Mouse (Mus musculus) spleen, postnatal 14 days (tissue): ENCODE measurements around the gene Rgs19.
A peak's percentile ranks its signal among the peaks of the same experiment; 100 is the strongest.

Experiments used
- DNase-seq, 2 experiments: peaks; one replicate each; pipeline ENCODE4 v3.0.0; 2021 to 2022; ENCODE audit warnings: low spot score in 2 of 2

Gene Rgs19

GRCm38 (mm10) chr2:181683381-181683780 is 10.4 kb downstream of the Rgs19 start:
- no peak for DNase-seq

- no peak for DNase-seq
Observed at GRCm38 (mm10) chr2:181681978-181682377, 11.8 kb downstream of the Rgs19 start.

GRCm38 (mm10) chr2:181680716-181681117 is 13.1 kb downstream of the Rgs19 start:
- DNase-seq = no peak

- peak; percentile 37 to 49 for DNase-seq
Observed at GRCm38 (mm10) chr2:181679951-181680715, 13.6 kb downstream of the Rgs19 start, which contains the start of gene Tcea2. TSS of gene Tcea2 (plus strand) at chr2:181680310.

- DNase-seq = peak in 1 of 2 experiments; percentile 54
Observed at GRCm38 (mm10) chr2:181678780-181679179, 15.0 kb downstream of the Rgs19 start.

- DNase-seq = no peak
Observed at GRCm38 (mm10) chr2:181677755-181678098, 16.1 kb downstream of the Rgs19 start.

- DNase-seq = no peak
Observed at GRCm38 (mm10) chr2:181677096-181677754, 16.6 kb downstream of the Rgs19 start.

GRCm38 (mm10) chr2:181676424-181676823 is 17.4 kb downstream of the Rgs19 start:
- no peak for DNase-seq

GRCm38 (mm10) chr2:181675454-181675853 is 18.3 kb downstream of the Rgs19 start:
- DNase-seq = no peak

GRCm38 (mm10) chr2:181674934-181675333 is 18.8 kb downstream of the Rgs19 start:
- no peak for DNase-seq

- no peak for DNase-seq
Observed at GRCm38 (mm10) chr2:181673501-181673900, 20.3 kb downstream of the Rgs19 start.

GRCm38 (mm10) chr2:181671984-181672383 is 21.8 kb downstream of the Rgs19 start:
- DNase-seq = no peak

- no peak for DNase-seq
Observed at GRCm38 (mm10) chr2:181671326-181671725, 22.5 kb downstream of the Rgs19 start, which contains the start of gene Sox18. TSS of gene Sox18 (minus strand) at chr2:181671640.

- DNase-seq = no peak
Observed at GRCm38 (mm10) chr2:181670913-181671311, 22.9 kb downstream of the Rgs19 start.

- DNase-seq = no peak
Observed at GRCm38 (mm10) chr2:181670285-181670912, 23.4 kb downstream of the Rgs19 start.

GRCm38 (mm10) chr2:181663298-181663630 is 30.5 kb downstream of the Rgs19 start:
- no peak for DNase-seq

- DNase-seq = no peak
Observed at GRCm38 (mm10) chr2:181662620-181663297, 31.0 kb downstream of the Rgs19 start.

GRCm38 (mm10) chr2:181659609-181660055 is 34.1 kb downstream of the Rgs19 start:
- peak; percentile 51 to 69 for DNase-seq

- peak in 1 of 2 experiments; percentile 12 for DNase-seq
Observed at GRCm38 (mm10) chr2:181658930-181659555, 34.7 kb downstream of the Rgs19 start.

GRCm38 (mm10) chr2:181658528-181658927 is 35.2 kb downstream of the Rgs19 start:
- DNase-seq = no peak

- DNase-seq = no peak
Observed at GRCm38 (mm10) chr2:181657441-181657840, 36.3 kb downstream of the Rgs19 start.

GRCm38 (mm10) chr2:181656734-181657133 is 37.0 kb downstream of the Rgs19 start, which contains the start of gene Gm29797:
TSS of gene Gm29797 (plus strand) at chr2:181657034.
- DNase-seq = no peak
